In genomic region chr5:43042585-43042984, GRCm38 (mm10) we compare ENCODE assay signal across 24 mouse cellular contexts.
"Had no signal": no experiment of that assay in that cellular context is flagged by ENCODE, and none has a peak within 500 bp of the region (broad histone marks: within the 10 kb centered on the region; RNA-seq: fewer than 3 reads in every experiment).

No protein-coding gene starts in this region.

- H3K9me3 ChIP-seq: heart, embryonic 13.5 days; heart, embryonic 15.5 days; hindbrain, embryonic 13.5 days; hindbrain, embryonic 15.5 days; kidney, embryonic 15.5 days; limb, embryonic 13.5 days; limb, embryonic 15.5 days had no signal

- H3K4me2 ChIP-seq: heart, embryonic 11.5 days; heart, embryonic 13.5 days; heart, embryonic 15.5 days; hindbrain, embryonic 13.5 days; hindbrain, embryonic 15.5 days; kidney, embryonic 15.5 days; limb, embryonic 13.5 days; limb, embryonic 15.5 days had no signal

- H3K36me3 ChIP-seq: heart, embryonic 13.5 days; heart, embryonic 15.5 days; hindbrain, embryonic 13.5 days; hindbrain, embryonic 15.5 days; kidney, embryonic 15.5 days; limb, embryonic 13.5 days; limb, embryonic 15.5 days had no signal

- H3K27me3 ChIP-seq: heart, embryonic 13.5 days; heart, embryonic 15.5 days; hindbrain, embryonic 13.5 days; hindbrain, embryonic 15.5 days; limb, embryonic 13.5 days; limb, embryonic 15.5 days had no signal

- H3K27ac ChIP-seq: heart, adult 2 months; heart, embryonic 13.5 days; heart, embryonic 15.5 days; hindbrain, embryonic 13.5 days; hindbrain, embryonic 15.5 days; hindbrain, postnatal 0 days; kidney, embryonic 15.5 days; kidney, postnatal 0 days; limb, embryonic 13.5 days; limb, embryonic 15.5 days had no signal

- H3K4me3 ChIP-seq: heart, adult 2 months; heart, embryonic 13.5 days; heart, embryonic 15.5 days; hindbrain, embryonic 13.5 days; hindbrain, embryonic 15.5 days; kidney, embryonic 15.5 days; limb, embryonic 13.5 days; limb, embryonic 15.5 days had no signal

- H3K9ac ChIP-seq: heart, embryonic 13.5 days; heart, embryonic 15.5 days; hindbrain, embryonic 13.5 days; hindbrain, embryonic 15.5 days; kidney, embryonic 15.5 days; limb, embryonic 13.5 days; limb, embryonic 15.5 days had no signal

- ATAC-seq: hindbrain, postnatal 0 days; intestine, embryonic 16.5 days had no signal

- H3K4me1 ChIP-seq: hindbrain, embryonic 13.5 days; hindbrain, embryonic 15.5 days; kidney, embryonic 15.5 days; limb, embryonic 13.5 days had no signal

- DNase-seq: gastrocnemius, postnatal 14 days; gastrocnemius, postnatal 36 days; heart, adult 2 months; heart, postnatal 14 days; heart, postnatal 36 days; kidney, adult 11 months; kidney, adult 2 months; kidney, adult 9 months; kidney, postnatal 14 days; kidney, postnatal 36 days; layer of hippocampus, adult 9-11 months; layer of hippocampus, postnatal 36 days; left cerebral cortex, postnatal 4 days had no signal
